Mouse (Mus musculus) spleen, postnatal 36 days (tissue): ENCODE results near the gene Polr3a.

Experiments used
- DNase-seq, 2 experiments: peaks; one replicate each; pipeline ENCODE4 v3.0.0; 2022; ENCODE audit warnings: low spot score in 2 of 2, mixed read lengths in 1 of 2

Polr3a gene

DNA sequence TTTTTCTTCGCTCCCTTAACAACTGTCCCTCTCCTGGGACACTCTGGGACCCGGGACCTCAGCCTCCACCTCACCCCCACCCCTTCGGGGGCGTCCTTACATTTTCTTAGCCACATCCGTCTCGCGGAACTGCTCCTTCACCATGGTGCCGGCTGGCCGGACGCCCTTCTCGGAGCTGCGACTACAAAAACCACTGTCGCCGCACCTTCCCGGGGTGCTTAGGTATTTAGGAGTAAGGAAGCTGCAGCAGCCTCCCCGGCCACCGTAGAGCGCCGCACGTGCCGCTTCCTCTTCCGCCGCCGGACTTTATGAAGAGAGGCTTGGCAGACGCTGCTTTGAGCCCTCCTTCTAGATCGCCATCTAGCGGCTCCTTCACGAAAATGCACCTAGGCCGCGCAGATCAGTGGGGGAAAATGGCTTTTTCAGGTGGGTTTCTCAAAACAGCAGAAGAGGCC is at the start of gene Polr3a, which contains the start of gene Rps24:
Polr3a (minus strand) TSS at position 286 of the 455 bp plus-strand sequence.
Rps24 (plus strand) TSS at position 353 of the 455 bp plus-strand sequence.
- DNase-seq, result peak; percentile 87 to 89

DNA sequence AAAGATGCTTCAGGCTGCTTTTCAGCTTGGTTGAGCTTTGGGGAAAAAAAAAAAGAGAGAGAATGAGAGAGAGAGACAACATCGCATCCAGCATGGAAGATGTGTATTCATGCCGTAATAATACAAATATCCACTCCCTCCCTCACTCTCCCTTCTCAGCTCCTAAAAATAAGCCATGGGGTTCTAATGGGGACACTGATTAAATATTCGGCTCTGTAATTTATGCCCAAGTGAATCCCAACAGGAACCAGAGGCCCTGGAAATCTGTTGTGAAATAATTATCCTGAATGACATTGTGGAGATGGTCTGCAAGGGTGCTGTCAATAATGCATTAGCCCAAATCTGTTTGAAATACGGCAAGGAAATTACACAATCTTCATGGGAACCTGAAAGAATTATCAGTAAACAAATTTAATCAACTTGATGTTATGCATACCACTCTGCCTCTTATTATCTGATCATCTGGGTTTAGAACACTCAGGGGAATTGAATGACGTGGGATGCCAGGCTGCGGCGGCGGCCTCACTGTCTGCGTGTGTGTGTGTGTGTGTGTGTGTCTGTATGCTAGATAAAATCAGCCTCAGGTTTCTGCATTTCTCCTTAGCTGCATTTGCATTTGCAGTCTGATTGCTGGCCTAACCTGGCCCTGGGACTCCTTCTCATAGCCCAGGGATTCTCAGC is 48.1 kb upstream of the Polr3a start:
- no peak for DNase-seq

DNA sequence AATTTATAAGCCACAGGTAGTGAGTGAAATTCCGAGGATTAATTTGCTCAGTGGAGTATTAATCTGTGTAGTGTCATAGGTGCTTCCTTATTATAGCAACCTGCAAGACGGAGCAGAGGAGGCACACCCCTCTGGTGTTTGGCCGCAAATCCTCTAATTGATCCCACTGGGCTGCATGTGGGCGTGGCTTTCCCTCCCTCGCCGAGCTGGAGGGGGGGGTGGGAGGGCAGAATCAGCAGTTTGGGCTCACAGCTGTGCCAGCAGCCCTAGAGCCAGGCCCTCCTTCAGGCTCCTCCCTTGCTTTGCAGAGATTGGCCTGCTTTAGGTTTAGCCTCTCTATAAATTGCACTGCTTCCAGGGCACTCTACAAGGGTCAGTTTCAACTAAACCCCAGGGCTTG is 43.4 kb upstream of the Polr3a start:
- DNase-seq, result no peak

DNA sequence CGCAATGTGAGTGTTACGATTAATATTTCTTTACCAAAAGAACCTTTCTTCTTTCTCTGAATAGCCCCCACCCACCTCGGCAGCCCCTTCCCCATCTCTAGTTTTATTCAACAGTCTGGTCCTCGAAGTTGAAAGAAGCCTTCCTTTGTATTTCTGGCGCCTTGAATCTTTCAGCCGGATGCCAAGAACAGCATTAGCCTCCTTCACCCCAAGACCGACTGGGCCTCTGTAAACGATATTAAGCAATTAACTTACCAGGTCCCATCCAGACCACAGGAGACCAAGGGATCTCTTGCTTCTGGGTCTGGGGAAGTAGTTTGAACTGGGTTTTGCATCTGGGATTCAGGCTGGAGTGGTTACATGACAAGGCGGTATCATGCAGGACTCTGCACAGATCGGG is 39.6 kb upstream of the Polr3a start:
- no peak for DNase-seq

DNA sequence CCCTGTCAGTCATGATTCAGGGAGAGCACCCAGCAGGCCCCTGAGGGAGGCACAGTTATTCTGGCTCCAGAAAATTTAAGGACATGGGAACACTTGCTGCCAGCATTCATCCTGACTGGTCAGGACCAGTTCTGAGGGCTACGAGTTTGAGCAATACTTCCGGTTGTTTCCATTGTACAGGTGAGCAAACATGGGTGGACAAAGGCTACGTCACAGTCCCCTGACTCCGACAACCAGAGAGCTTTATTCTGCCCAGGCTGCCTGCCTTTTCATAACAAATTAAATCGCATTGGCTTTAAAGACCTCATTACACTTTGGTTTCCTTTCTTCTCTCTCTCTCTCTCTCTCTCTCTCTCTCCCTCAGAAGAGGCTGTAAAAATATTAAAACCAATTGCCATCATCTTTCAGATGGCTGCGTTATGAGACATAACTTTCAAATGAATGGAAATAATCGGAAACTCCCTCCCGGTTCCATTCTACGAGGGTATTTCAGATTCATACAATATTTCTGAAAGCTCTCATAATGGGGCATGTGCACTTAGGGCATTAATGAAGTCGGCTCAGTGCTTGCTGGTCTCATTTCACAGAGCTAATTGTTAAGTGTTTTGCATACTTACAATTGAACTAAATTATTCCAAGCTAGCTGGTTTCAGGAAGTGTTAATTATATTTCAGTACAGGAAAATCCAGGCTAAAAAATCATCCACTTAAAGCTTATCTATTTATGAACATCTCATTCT is 39.0 kb upstream of the Polr3a start:
- DNase-seq, result no peak

DNA sequence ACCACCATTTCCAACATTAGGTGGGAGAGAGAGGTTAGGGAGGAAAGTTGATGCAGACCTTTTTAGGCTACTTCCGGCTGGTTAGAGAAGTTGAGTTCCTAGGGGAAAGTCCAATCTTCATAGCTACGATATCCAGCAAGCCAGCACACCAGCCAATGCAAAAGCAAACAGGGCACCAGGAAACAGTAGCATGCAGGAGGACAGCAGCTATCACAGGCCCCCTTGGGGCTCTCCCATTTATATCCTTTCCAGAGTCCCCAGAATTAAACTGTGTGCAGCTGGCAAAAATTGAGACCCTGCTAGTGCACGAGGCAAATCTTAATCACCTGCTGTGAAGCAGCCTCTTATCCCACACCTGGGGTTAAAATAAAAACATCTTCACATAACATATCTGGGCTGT is 38.3 kb upstream of the Polr3a start:
- no peak for DNase-seq

DNA sequence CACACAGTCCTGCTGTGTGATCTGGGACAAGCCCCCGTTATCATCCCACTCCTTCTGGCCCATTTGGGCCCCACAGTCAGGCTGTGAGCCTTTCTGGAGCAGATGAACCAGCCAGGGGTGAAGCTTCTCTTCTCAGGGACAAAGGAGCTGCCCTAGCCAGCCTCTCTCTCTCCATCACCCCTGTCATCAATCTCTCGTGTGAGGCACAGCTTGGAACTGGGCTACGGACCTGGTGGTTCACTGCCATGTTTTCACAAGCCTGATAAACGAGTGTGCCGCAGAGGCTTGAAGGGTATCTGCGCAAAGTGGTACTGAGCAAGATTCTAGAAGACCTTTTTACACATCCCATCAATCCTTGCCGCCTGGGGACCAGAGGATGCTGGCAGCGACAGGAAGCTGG is 34.7 kb upstream of the Polr3a start:
- DNase-seq, result no peak

DNA sequence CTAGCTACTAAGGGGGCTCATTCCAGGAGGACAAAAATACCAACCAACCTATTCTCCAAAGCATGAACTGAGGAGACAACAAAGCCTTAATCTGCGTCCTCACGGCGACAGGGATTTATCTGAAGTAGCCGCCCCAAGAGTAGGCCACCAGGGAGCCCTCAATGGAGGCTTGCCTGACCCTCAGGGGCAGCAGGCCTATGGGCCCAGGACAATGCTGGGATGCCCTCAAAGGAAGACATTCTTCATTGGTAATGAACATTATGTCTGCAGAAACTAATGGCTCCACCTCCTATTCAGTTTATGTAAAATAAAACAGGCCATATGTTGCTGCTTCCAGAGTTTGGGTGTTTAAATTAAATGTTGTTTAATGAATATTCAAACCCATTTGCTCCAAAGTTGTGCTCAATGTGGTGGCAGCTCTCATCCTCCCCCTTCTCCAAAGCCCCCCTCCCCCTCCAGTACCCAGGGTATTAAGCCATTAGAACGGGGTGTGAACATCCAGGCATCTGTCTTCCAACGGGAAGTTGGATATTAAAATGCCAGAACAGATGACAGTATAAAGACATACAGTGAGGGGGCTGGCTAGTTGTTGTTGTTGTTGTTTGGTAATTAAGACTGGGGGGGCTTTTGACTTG is 25.8 kb upstream of the Polr3a start:
- no peak for DNase-seq

DNA sequence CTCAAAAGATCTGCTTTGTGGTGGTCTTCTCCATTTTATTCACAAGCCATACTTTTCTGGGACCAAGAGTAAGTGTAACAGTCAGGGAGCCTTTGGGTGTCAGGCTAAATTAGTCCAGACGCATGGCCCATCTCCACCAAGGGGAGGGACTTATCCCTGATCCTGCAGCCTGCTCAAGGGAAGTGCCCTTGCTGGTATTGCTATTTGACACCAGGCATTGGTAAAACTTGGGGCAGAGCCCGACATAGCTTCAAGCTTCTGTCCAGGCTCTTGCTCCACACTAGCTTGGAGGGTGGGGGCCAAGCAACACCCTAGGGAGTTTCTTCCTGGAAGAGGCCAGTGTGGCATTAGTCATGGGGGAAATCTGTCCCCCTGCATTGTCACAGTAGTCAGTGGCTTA is 23.8 kb upstream of the Polr3a start:
- no peak for DNase-seq

DNA sequence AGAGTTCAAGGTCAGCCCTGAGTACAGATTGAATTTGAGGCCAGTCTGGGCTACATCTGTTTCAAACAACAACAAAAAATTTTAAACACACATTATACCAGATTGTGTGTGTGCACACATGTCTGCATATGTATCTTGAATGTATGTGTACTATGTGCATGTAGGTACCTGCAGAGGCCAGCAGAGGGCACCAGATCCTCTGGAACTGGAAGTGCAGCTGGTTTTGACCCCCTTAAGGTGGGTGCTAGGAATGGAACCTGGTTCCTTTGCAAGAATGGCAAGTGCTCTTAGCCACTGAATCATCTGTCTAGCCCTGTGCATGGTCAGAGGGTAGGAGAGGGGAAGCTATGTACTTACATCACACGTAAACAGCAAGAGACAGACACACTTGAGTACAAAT is 23.4 kb upstream of the Polr3a start:
- no peak for DNase-seq

DNA sequence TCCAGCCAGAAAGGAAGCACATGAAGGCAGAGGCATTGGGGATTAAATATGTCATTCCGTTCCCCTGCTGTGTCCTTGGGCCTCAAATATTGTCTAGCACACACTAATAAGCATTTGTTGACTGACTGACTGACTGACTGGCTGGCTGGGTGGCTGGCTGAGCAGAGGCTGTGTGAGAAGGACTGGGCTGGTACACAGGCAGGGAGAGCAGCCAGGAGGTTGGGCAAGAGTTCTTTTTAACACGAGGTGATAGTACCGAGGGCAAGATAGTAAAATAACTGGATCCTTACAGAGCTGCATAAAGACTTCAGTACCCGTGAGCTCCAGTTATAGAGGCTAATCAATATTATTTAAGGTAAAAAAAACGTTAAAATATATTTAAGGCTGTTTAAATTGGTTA is 22.7 kb upstream of the Polr3a start:
- no peak for DNase-seq

DNA sequence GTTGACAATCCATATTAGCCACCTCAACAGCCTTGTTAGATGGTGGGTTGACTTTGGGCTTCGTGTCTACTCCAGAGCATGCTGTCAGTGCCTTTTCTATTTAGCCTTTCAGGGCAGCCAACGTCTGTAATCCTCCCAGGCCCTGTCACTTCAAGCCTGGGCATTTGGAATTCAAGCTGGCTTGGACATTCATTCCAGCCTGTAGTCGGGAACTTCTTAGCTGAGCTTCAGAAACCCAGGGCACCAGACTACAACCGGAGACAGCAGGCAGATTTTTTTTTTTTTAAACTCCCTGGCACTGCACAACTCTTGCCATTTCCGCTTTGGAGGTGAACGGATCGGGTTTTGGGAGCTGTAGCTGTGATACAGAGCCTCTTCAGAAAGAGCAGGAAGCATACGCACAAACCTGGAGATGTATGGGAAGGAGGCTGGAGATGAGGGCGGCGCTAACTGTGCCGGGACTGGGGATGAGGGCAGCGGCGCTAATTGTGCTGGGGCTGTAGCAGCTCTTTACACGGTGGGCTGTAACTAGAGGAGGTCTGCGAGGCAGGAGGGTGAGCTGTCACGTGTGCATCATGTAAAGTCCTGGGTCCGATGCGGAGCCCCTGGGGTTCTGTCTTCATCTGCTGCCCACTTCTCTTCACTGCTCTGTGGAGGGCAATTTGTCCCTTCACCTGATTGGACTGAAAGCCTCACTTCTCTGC is 21.4 kb upstream of the Polr3a start:
- DNase-seq, result no peak

DNA sequence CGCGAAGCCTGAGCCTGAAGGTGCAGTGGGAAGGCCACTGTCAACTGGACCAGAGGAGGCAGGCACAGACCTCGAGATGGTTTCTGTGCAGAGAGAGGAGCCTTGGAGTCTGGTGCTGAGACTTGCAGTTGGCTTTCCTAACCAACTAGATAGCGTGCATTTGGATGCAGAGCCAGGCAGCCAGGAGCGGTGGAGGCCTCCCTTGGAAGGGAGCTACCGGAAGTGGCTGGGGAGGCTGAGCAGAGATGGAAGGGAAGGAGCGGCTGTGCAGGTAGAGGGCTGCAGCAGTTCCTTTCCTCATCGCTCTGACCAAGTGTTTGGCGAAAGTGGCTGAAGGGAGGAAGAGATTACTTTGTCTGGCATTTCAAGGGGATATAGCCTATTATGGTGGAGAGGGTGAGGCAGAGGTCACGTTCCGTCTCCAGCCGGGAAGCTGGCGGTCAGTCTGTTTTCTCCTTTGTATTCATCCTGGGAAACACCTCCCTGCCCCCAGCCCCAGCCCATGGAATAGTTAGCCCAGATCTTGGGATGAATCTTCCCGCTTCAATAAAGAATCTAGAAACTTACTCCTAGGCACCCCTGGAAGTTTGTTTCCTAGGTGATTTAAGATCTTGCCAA is 20.7 kb upstream of the Polr3a start:
- DNase-seq, result no peak

DNA sequence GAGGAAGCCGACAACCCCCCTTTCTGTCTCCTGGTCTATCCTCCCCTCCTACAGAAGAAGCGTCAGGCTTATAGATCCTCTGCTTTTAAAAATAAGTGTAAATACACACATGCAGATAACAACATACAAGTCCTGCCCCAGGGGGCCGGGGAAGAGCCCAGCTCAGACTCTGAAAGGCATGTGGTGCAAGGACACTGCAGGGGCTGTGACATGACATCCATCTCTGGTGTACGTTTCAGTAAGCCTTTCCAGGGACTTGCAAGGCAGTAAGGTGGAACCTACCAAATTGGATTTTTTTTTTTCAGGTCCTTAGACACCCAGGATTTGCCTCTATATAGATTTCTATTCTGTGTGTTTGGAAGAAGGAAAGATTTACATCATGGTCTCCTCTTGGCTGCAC is 14.4 kb upstream of the Polr3a start:
- no peak for DNase-seq

DNA sequence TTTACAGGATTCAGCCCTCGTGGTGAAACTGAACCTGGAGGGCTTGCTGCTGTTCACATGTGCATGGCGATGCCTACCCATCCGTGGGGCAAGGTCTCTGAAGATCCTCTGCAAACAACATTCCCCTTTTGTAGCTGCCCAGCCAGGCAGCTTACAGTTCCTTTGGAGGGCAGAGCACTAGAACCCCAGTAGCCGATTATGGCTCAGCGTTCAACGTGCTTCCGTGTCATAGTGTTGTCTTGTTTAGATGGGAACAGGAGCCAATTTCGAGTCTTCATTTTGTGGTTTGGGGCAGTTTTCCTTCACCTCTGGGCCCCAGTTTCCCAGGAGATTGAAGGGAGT is 14.0 kb upstream of the Polr3a start:
- DNase-seq, result no peak

DNA sequence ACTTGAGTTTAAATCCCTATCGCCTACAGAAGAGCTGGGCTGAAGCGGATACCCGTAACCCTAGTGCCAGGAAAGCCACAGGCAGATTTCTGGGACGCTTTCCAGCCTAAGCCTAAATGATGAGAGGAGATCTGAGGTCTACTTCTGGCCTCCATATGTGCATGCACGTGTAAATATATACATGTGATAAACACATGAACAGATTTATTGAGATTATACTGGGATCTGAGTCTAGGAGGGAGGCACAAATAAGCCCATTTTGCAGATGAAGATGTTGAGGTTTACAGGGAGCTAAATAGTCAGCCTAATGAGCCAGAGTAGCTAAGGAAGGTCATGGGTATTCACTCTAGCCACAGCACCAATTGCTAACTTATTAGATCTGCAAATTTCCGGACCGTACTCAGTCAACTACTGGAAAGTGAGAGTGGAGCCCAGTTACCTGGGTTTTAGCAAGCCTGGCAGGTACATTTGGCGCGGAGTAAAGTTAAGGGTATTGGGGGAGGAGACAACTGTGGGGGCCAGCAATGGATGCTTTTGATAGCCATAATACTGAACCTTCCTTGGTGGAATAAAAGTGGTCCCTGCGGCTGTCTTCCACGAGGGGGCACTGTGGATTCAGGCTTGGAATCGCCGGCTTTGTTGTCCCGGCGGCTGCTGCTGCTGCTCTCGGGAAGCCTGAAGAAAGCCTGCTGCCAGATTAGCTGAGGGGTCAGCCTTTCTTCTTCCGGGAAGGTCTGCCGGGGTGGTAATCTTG is 13.4 kb upstream of the Polr3a start:
- DNase-seq, result peak; percentile 17 to 23

DNA sequence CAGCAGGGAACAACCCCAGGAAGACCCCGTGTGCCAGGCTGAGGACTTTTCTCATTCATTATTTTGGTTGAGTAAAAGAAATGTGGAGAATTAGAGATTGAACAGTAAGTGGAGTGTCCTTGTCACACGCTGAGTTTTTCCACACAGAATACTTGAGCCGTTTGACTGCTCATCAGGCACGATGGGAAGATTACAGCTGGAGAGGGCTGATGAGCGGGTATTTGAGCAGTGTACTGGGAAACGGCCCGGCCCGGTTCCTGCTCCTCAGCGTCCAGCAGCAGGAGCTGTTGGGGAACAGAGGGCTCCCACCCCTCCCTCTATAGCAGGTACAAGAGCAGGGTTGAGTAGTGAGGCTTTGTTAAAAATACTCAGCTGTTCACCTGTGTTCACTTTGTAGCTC is 12.6 kb upstream of the Polr3a start:
- no peak for DNase-seq

DNA sequence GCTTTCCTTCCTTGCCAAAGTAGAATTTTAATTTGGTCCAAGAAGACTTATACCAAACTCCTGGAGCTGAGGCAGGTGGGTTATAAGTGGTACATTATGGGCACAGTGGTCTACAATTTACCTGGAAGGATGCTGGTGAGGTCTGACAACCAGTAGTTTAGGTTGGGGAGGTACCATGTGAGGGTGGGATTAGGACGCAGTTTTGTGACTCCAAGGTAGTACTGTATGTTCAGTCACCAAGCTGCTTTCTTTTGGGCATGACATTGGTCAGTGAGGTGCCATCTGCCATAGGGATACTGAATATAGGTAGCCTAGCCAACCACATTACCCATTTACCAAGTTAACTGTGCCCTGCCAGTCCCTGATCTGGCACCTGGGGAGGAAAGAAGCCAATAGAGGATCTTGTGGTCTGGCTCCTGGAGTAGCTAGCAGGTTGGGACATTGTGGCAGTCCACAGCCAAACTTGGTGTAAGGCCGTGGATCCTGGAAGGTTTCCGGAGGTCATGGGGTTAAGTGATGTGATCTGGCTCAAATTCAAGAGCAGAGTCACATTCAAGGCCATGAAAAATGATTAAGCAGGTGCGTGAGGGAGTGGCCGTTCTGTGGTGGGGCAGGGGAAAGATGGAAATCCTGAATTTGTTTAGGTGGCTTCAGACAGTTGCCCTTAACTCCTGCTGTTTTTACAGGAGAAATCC is 11.8 kb upstream of the Polr3a start:
- no peak for DNase-seq

DNA sequence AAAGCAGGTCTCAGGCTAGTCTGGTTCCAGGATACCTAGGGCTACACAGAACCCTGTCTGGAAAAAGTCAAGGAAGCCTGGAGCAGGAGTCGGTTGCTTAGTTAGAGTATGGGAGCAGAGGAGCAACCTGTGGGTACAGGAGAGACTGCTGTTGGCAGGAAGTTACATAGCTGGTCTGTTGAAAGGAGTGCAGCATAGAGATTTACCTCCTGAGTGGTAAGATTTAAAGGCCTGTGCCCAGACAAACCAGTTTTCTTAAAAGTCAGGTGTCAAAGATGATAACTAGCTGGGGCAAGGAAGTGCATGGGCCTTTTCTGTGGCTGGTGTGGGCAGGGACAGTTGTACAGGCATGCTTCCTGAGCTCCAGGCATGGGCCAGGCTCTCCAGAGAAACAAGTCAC is 10.6 kb upstream of the Polr3a start:
- DNase-seq, result no peak

DNA sequence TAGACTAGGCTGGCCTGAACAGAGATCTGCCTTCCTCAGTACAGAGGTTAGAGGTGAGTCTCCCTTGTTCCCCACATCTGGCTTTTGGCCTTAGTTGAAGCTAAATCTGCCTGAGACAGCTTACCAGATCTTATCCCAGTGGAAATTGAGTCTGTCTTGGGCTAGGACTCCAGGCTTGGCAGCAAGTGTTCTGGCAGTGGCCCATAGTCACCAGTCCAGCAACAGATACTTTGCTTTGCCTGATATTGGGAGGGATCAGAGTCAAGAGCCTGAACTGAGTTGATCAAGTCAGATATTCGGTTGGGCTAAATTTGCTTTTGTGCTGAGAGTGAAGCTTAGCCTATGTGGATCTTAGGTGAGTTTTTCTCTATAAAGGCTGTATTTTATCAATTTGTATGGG is 9.6 kb upstream of the Polr3a start:
- DNase-seq, result no peak

DNA sequence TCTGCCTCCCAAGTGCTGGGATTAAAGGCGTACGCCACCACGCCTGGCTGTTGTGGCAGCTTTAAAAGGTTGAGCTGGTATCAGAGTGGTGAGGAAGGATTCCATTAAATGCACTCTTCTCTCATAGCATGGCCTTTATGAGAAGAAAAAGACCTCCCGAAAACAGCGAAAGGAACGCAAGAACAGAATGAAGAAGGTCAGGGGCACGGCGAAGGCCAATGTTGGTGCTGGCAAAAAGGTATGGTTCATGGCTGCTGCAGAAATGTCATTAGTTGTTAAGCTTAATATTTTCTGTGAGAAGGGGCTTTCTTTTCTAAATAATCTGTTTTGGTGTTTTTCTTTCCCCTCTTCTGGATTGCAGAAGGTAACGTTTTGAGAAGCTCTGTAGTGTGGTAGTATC is 6.4 kb upstream of the Polr3a start:
- DNase-seq, result no peak
